Mouse (Mus musculus) stomach, postnatal 0 days (tissue): Measurements from ENCODE around the gene Akna. TPM values are rescaled to one million over a fixed set of nuclear protein-coding genes. Genes with fewer than 3 reads are reported as not detected.

Experiments used
- ATAC-seq: fragments of 200-750 bp; cut with Nextera tagmentation; 2 replicates; pipeline ENCODE4 v1.8.0; 2017; ENCODE audit not compliant: low FRiP score, low TSS enrichment
- DNase-seq: peaks from one replicate; pipeline ENCODE4 v3.0.0-alpha.2; 2016; ENCODE audit warnings: low spot score
- H3K27ac ChIP-seq: fragments of 300-500 bp; sonication (generic); replicated peaks from 2 replicates; pipeline ENCODE4 v1.5.1; 2014; ENCODE audit warnings: mild to moderate bottlenecking, control low read depth
- H3K27me3 ChIP-seq: fragments of 300-500 bp; sonication (generic); 2 replicates; pipeline ENCODE4 v1.6.1; 2014; ENCODE audit warnings: low read length; ENCODE audit not compliant: control insufficient read depth, insufficient read depth
- H3K36me3 ChIP-seq: fragments of 300-500 bp; sonication (generic); 2 replicates; pipeline ENCODE4 v1.6.1; 2014; ENCODE audit warnings: low read length, mixed read lengths; ENCODE audit not compliant: control insufficient read depth, insufficient read depth
- H3K4me1 ChIP-seq: fragments of 300-500 bp; sonication (generic); replicated peaks from 2 replicates; pipeline ENCODE4 v1.6.1; 2014; ENCODE audit warnings: antibody characterized with exemption; ENCODE audit not compliant: control insufficient read depth, insufficient read depth
- H3K4me2 ChIP-seq: fragments of 300-500 bp; sonication (generic); replicated peaks from 2 replicates; pipeline ENCODE4 v1.6.1; 2014; ENCODE audit warnings: low read depth, mild to moderate bottlenecking, control low read depth, moderate library complexity
- H3K4me3 ChIP-seq: fragments of 300-500 bp; sonication (generic); 2 replicates; pipeline ENCODE4 v1.5.1; 2014; ENCODE audit warnings: low read depth, low read length, control low read depth
- H3K9ac ChIP-seq: fragments of 300-500 bp; sonication (generic); 2 replicates; pipeline ENCODE4 v1.6.1; 2014; ENCODE audit warnings: mild to moderate bottlenecking, low read length, control low read depth, mixed read lengths
- H3K9me3 ChIP-seq: fragments of 300-500 bp; sonication (generic); 2 replicates; pipeline ENCODE4 v1.6.1; 2016; ENCODE audit warnings: low read length; ENCODE audit not compliant: control insufficient read depth
- CTCF ChIP-seq: IDR thresholded peaks from 2 replicates; pipeline ENCODE4 v1.5.1; 2016; ENCODE audit warnings: antibody characterized with exemption, low read depth, mild to moderate bottlenecking, moderate library complexity
- EP300 ChIP-seq: optimal IDR thresholded peaks from 2 replicates; pipeline ENCODE3; 2016; ENCODE audit warnings: antibody characterized with exemption
- WGBS: fragments of 180-500 bp; shearing (Covaris S2); extraction: QIAGEN DNeasy Blood & Tissue Kit; methylation state at CpG from one replicate; pipeline ENCODE4 v1.1.7; 2014; 5-methylcytosine and 5-hydroxymethylcytosine counted together
- polyA plus RNA-seq: library from polyadenylated mRNA; unstranded; fragments of >200 nt; fragmentation: Nextera tagmentation; extraction: Ambion mirVana; gene quantifications from 2 replicates; pipeline ENCODE4 v1.2.1, GENCODE M21; 2015

The Akna gene
- polyA plus RNA-seq, 1 experiment from 2014 or later = 2.0 TPM

DNA sequence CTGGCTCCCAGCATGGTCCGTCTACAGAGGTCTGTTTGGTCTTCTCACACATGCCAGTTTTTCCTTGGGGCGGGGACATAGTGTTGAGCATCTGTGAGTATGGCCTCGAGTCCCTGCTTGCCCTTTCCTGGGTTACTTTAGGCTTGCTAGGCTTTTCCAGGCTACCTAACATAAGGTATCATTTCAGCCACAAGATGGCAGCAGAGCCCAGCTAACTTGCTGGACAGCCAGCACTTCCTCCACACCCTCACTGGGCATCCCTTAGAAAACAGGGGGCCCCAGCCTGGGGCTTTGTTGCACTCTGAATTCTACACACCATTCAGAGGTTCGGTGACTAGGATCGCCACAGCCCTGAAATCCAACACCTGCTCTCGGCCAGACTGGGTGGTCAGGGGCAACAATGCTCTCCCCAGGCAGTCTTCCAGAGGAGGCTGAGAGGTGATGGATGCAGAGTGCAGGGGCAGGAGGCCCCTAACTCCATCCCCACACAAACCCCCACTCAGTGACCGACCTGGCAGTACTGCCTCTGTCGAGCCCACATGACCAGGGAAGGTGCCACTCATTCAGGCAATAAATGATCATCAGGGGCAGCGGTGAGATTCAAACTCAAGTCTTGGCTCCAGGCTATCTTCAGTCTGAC is 14.3 kb upstream of the Akna start:
- Histone ChIP-seq H3K27me3 (no peaks in the 10 kb centered on the region), H3K36me3 (no peaks in the 10 kb centered on the region), H3K4me3 (no peak overlapping the region), H3K9me3 (no peaks in the 10 kb centered on the region), H3K9ac (no peak overlapping the region; the same call in 1 of the 2 replicates), H3K4me1 (no peaks in the 10 kb centered on the region), H3K4me2 (no peak overlapping the region), H3K27ac (no peak overlapping the region)
- DNase-seq (peak; percentile 82), ATAC-seq (peak; percentile 62)
- 16% methylated on average over 9 of the region's 9 CpGs for WGBS
- TF ChIP-seq CTCF (peak; percentile 92), EP300 (no peak)

DNA sequence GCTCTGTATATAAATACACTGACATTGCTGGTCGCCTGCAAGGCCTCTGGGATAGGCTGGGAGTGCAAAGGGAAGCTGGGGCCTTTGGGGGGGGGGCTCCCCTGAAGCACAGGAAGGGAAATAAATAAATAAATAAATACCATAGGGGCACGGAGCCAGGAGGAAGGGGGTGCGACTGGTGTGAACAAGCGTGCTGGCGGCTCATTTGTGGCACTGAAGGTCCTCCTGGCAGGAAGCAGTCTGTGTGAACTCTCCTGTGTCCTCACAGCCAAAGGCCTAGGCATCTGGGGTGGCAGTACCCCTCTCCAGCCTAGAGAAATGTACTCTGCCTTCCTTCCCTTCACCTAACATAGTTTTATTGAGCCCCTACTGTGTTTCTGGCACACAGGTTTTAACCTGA is 11.8 kb upstream of the Akna start:
- DNase-seq (no peak), ATAC-seq (no peak)
- TF ChIP-seq EP300 (no peak), CTCF (no peak)
- no peaks in the 10 kb centered on the region for H3K36me3 ChIP-seq
- H3K4me2 ChIP-seq = no peak overlapping the region
- H3K9me3 ChIP-seq = no peaks in the 10 kb centered on the region
- 71% methylated on average over 5 of the region's 5 CpGs for WGBS
- no peak overlapping the region for H3K4me3 ChIP-seq
- peaks cover 3% of the 10 kb centered on the region; the same call in 1 of the 2 replicates for H3K4me1 ChIP-seq
- no peak overlapping the region for H3K9ac ChIP-seq
- H3K27me3 ChIP-seq = no peaks in the 10 kb centered on the region
- H3K27ac ChIP-seq = no peak overlapping the region

DNA sequence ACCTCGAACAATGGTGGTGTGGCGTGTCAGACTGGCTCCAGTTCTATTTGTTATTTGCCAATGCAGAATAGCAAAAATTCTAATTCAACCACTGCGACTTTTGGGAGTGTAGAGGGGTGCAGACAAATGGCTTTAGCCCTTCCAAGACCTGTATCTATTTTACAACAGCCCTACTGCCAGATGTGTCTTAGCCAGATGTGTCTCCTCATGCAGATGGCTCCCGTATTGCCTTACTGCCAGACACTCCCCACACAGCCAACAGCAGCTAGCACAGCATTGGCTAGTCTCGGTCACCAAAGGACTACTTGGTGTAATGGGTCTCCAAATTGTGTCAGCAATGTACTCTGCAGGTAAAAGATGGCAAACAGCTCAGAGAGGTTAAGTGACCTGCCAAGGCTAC is 8.1 kb upstream of the Akna start:
- TF ChIP-seq EP300 (no peak), CTCF (no peak)
- H3K9ac ChIP-seq = no peak overlapping the region
- H3K36me3 ChIP-seq = no peaks in the 10 kb centered on the region
- H3K4me3 ChIP-seq = no peak overlapping the region
- H3K4me1 ChIP-seq = peaks cover 4% of the 10 kb centered on the region; the same call in 1 of the 2 replicates
- ATAC-seq = no peak
- no peak overlapping the region for H3K27ac ChIP-seq
- WGBS = 49% methylated on average over 5 of the region's 5 CpGs
- no peak overlapping the region for H3K4me2 ChIP-seq
- no peaks in the 10 kb centered on the region for H3K27me3 ChIP-seq
- H3K9me3 ChIP-seq = no peaks in the 10 kb centered on the region
- DNase-seq = no peak

DNA sequence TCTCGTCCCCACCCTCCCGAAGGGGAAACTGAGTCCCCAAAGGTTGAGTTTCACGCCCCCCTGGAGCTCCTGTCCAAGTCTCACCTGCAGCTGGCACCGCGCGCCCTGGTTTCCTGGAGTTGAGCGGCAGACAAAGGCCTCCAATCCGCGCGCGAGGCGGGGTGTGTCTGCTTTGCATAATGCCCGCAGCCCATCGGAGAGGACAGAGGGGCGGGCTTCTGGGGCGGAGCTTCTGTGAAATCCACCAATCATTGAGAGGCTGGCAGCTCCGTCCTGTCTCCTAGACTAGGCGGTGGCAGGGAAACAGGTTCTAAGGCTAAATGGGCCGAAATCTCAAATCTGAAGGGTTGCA is 7.4 kb upstream of the Akna start:
- H3K27me3 ChIP-seq = no peaks in the 10 kb centered on the region

DNA sequence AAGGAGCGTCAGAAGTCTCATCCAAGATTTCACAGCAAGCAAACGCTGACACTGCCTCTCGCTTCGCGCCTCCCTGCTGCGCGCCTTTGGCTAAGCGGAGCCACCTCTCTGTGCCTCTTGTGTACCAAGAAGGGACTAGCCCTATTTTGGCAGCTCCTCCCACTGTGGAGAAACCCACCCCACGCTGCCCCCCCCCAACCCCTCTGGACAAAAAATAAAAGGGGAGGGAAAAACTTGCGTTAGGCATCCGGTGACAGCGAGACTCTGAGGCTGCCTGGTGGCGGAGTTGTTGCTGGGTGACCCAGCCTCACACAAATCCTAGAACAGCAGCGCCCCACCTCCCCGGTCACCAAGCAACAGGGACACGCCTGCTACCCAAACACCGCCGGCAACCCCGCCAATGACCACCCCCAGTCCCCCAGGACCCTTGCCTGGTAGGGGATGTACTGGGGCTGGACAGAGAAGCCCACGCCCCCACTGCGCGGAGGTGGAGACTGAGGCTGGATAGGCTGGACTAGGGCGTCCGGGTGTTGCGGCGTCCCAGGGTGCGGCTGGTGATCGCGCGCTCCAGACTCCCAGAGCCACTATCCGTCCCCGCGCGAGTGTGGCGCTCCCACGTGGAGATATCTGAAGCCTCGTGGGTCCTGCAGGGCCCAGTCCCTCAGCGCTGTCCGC is 6.9 kb upstream of the Akna start:
- TF ChIP-seq CTCF (0 out of 2 replicates have a peak, but pooled peaks have one; percentile 2), EP300 (no peak)
- Histone ChIP-seq H3K9me3 (no peaks in the 10 kb centered on the region), H3K4me1 (peaks cover 4% of the 10 kb centered on the region), H3K27me3 (no peaks in the 10 kb centered on the region), H3K36me3 (no peaks in the 10 kb centered on the region), H3K4me2 (peak overlapping the region; percentile 95), H3K4me3 (peak overlapping the region; percentile 48), H3K9ac (peak overlapping the region; percentile 51), H3K27ac (peak overlapping the region; percentile 50)
- ATAC-seq (peak; percentile 81), DNase-seq (peak; percentile 81)
- under 1% methylated on average over 38 of the region's 39 CpGs for WGBS

More for the DNA sequence above, 7.4 kb upstream of the Akna start:
- Histone ChIP-seq H3K9me3 (no peaks in the 10 kb centered on the region), H3K27ac (peak overlapping the region; percentile 50; the same call in 1 of the 2 replicates), H3K4me2 (peak overlapping the region; percentile 95), H3K36me3 (no peaks in the 10 kb centered on the region), H3K4me3 (peak overlapping the region; percentile 48), H3K9ac (peak overlapping the region; percentile 51), H3K4me1 (peaks cover 4% of the 10 kb centered on the region; the same call in 1 of the 2 replicates)
- ATAC-seq (peak; percentile 93), DNase-seq (peak; percentile 97)
- TF ChIP-seq EP300 = no peak
- TF ChIP-seq CTCF = 0 out of 2 replicates have a peak, but pooled peaks have one; percentile 0
- WGBS = 0% methylated on average over 19 of the region's 19 CpGs

DNA sequence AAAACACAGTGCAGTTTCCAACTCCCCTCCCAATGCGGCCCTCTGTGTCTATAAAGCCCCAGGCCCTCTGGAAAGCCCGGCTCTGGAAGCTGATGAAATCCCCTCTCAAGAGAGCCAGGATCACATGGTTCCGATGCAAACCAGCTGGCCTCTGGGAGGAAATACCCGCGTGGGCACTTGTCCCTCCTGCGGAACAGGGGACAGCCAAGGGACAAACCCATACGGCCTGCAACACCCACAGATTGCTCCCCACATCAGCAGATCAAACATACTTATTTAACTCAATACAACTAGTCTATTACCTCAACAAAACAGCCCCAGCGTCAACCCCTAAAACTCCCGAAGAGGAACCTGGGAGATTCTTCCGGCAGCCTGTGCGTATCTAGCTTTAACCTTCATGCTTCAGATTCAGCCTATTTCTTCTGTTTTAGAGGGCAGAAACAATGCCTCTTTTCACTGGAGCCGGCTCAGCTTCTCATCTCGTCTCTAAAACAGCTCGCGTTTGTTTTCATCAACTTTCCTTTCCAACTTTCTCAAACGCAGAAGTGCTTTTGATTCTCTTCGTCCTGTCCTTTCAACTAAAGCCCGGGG is 6.3 kb upstream of the Akna start:
- no peaks in the 10 kb centered on the region for H3K27me3 ChIP-seq
- peak overlapping the region; percentile 50 for H3K27ac ChIP-seq
- DNase-seq (no peak), ATAC-seq (no peak)
- peak overlapping the region; percentile 48 for H3K4me3 ChIP-seq
- no peak for TF ChIP-seq EP300
- H3K9me3 ChIP-seq = no peaks in the 10 kb centered on the region
- H3K36me3 ChIP-seq = no peaks in the 10 kb centered on the region
- H3K4me1 ChIP-seq = peaks cover 8% of the 10 kb centered on the region
- peak overlapping the region; percentile 95 for H3K4me2 ChIP-seq
- H3K9ac ChIP-seq = peak overlapping the region; percentile 51
- WGBS = 1% methylated on average over 18 of the region's 18 CpGs
